Mouse (Mus musculus): Measurements from ENCODE around the gene Mtor.

DNA sequence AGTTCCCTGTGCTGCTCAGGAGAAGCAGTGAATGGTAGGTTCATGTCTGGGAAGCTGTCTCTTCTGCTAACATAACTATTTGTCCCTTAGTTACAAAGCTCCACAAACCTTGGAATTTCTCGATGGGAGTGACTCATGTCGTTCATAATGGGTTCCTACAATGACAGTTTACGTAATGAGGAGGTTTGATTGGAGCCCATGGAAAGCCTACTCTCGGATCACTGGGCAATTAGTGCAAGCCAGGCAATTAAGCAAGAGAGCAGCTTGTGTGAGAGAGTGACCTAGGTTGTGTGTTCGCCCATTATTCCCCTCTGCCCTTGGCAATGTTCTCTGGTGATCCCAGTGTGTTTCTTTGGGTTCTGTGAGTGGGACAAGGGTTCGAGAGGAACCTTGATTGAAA lies 147.5 kb downstream of the Mtor start:
- TF ChIP-seq CTCF (IDR thresholded peaks at IDR 0.05; ENCODE audit: control insufficient read depth, insufficient read depth, insufficient replicate concordance, low read depth, low read length) (no peak), POLR2A (IDR thresholded peaks at IDR 0.05; ENCODE audit: control insufficient read depth, low read depth, low read length) (no peak)
